Mouse (Mus musculus): ENCODE results near the gene Ifi35.
"Not testable (repeated sequence)": the region's sequence is repeated elsewhere in the genome, so short reads cannot be mapped to it uniquely, and the experiment has no call there.

Gene Ifi35

GRCm38 (mm10) chr11:101448899-101449298 is 692 bp downstream of the Ifi35 start:
- DNase-seq: no peak

DNA sequence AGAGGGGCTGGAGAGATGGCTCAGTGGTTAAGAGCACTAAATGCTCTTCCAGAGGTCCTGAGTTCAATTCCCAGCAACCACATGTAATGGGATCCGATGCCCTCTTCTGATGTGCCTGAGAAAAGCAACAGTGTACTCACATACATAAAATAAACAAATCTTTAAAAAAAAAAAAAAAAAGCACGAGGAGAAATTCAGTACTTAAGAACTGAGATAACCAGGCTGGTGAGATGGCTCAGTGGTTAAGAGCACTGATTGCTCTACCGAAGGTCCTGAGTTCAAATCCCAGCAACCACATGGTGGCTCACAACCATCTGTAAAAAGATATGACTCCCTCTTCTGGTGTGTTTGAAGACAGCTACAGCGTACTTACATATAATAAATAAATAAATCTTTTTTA is 1.4 kb downstream of the Ifi35 start:
- not testable (repeated sequence) for DNase-seq

DNA sequence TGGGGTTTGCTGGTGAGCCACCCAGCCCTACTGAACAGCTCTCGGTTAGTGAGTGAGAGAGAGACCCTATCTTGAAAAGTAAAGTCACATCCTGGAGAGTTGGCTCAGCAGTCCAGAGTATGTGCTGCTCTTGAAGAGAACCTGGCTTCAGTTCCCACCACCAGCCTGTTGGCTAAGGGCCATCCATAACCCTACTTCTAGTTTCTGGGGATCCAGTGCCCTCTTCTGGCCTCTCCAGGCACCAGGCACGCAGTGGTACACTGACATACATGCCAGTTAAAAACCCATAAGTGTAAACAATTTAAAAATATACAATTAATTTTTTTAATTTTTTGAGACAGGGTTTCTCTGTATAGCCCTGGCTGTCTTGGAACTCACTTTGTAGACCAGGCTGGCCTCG is 2.2 kb downstream of the Ifi35 start:
- no peak for DNase-seq

DNA sequence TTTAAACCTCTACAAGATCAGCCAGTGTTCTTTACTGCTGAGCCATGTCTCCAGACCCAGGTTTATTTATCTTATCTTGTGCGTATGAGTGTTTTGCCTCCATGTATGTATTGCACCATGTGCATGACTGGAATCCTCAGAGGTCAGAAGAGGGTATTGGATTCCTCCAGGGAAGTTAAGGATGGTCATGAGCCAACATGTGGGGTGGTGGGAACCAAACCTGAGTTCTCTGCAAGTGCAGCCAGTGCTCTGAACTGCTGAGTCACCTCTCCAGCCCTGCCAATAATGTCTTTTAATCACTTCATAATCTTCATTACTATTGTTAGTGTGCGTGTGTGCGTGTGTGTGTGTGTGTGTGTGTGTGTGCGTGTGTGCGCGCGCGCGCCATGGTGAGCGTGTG is 3.3 kb downstream of the Ifi35 start:
- no peak for DNase-seq

- no peak for DNase-seq
These were observed 4.0 kb downstream of the Ifi35 start for GRCm38 (mm10) chr11:101452093-101452774.

- DNase-seq: no peak
These were observed 6.5 kb downstream of the Ifi35 start for GRCm38 (mm10) chr11:101454702-101455101.

DNA sequence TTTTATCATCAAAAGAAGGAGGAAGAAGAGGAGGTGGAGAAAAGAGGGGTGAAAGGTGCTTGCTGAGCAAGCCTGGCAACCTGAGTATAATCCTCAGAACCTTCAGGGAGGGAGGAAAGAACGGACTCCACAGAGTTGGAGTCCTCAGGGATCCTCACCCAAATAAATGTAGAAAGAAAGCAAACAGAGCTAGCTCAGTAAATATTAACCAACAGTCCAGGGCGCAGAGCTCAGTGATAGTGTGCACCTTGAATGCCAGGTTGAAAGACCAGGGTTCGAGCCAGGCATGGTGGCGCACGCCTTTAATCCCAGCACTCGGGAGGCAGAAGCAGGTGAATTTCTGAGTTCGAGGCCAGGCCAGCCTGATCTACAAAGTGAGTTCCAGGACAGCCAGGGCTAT is 7.4 kb downstream of the Ifi35 start:
- DNase-seq: no peak

DNA sequence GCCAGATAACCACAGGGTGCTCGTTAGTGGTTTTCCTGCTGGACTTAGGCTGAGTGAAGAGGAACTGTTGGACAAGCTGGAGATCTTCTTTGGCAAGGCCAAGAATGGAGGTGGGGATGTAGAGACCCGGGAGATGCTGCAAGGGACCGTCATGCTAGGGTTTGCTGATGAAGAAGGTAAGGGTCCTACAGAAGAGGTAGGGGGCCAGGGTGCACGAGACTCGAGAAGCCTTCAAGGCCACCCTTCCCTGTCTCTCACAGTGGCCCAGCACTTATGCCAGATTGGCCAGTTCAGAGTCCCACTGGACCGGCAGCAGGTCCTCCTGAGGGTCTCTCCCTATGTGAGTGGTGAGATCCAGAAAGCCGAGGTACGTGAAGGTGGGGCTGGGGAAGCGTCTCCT is 9.4 kb downstream of the Ifi35 start:
- no peak for DNase-seq

DNA sequence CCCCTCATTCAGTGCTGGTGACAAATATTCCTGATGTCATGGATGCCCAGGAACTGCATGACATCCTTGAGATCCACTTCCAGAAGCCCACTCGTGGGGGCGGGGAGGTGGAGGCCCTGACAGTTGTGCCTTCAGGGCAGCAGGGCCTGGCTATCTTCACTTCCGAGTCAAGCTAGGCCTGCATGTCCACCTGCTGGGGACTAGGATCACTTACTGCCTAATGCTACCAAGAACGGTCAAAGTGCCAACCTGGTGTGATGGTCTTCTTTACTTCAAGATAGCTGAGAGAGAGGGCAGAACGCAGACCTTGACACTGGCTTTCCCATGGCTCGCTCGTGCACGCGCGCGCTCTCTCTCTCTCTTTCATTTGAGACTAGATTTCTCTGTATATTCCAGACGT is 10.0 kb downstream of the Ifi35 start:
- DNase-seq: no peak

DNA sequence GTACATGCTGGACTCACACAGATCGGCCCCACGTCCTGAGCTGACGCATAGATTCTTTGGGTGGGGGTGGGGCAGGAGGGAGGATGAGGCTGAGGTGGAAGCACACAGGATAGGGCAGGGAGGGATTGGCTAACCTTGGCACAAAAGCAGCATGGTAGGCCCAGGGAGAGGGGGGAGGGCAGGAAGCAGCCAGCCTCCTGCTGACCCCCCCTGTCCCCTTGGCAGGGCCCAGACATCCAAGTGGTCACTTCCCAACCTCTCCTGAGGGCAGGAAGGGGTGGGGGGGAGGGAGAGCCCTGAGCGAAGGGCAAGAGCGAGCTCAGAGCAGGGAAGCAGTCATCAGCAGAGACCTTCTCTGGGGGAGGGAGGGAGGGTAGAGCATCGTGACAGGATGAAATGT is 11.5 kb downstream of the Ifi35 start:
- no peak for DNase-seq

DNA sequence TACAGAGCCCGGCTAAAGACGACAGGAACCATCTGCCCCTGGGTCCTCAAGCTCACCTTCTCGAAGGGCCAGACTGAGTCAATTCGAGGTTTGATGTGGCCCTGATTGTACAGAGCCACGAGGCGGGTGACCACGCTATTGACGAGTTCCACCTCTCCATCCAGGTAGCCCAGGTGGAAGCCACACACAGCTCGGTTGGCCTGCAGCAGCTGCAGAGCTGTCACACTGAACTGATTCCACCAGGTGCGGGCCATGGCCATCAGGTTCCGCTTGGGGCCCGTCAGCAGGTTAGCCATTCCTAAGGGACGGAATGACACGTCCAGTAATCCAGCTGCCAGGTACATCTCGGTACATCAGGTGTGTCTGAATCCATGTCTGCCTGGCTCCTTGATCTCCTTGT is 12.1 kb downstream of the Ifi35 start:
- no peak for DNase-seq

DNA sequence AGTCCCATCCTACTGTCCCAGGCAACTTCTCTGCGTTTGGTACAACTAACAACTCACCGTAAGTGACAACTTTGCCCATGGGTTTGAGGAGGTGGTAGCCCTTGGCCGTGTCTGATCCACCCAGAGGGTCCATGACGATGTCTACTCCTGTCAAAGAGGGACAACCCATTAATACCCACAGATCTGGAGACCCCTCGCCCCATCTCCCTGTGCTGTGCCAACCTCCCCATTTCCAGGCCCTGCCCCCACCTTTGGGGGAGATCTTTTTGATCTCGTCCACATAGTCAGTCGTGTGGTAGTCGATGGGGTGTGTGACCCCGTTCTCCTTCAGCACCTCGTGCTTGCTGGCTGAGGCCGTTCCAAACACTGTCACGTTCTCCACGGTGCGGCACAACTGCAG is 13.9 kb downstream of the Ifi35 start:
- no peak for DNase-seq

DNA sequence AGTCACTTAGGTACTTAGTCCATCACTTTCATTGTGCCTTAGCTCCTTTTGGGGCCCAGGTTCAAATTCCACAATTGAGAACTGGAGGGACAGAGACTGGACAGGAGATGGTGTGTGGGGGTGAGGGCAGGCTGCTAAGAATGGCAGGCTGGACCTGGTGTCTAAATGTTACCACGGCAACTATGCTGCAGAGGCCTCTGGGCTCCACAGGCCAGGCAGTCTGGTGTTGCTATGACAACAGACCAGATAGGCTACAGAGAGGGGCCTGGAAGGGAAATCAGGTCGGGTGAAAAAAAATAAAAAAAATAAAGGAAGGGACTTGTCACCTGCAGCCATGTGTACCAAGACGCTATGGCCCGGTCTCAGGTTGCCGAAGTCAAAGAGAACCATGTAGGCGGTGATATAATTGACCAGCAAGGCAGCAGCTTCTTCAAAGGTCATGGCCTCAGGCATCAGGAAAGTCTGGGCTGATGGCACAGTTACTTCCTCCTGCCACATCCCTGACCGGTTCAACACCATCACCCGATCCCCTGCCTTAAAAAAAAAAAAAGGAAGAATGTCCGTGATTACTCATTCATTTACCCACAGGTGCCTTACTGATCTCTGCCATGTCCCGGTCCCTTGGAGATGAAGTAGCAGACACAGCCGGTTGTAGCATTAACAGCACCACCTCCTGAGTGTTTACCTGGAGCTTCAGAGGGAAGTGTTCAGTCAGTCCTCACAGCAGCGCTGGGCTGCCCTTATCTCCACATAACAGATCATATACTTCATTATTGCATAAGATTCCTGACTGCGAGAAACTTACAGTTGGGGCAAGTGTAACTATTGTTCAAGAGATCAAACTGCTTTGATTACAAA is 14.6 kb downstream of the Ifi35 start:
- no peak for DNase-seq

DNA sequence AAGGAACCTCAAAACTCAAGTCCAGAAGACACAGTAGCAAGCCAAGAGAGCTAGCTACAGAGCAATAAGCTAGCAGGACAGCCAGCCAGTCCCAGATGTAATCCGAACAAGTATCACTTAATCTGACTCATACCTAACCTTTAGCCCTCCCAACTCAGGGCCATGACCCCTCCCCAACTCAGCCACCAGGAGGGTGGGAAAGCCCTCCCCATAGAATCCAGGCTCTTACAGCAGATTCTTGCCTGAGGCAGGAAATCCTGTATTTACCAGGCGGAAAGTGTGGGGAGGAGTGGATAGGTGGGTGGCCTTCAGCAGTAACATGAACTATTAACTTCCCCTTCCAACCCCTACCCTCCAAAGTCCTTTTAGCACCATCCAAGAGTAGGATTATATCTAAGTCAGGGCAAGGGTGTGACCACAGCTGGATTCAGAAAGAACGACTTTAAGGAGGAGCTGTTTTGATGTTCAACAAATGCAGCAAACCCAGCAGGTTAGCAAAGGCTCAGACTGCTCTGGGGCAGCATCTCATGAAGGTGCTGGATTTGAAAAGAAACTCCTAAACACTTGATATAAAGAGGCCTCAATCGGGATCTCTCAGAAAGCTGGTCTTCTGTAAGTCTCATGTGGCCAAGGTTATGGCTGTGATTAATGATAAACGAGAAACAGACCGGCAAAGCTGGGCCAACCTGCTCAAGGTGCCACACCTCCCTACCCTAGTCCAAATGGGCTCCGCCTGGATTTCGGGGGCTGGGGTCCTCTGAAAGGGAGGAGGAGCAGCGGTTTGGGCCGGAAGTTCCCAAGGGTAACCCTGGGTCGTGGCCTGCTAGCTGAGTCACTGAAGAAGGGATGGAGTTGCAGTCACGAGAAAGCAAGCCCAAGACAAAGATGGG is 16.2 kb downstream of the Ifi35 start, which contains the start of gene Rnd2:
Rnd2 (plus strand) TSS at position 789 of the 890 bp plus-strand sequence.
- peak; percentile 59 for DNase-seq

- DNase-seq: peak; percentile 74
These were observed 17.1 kb downstream of the Ifi35 start for GRCm38 (mm10) chr11:101465101-101465868.

GRCm38 (mm10) chr11:101465869-101466551 is 17.8 kb downstream of the Ifi35 start, which contains the start of gene Vat1:
TSS of gene Vat1 (minus strand) at chr11:101466230.
- peak; percentile 75 for DNase-seq

DNA sequence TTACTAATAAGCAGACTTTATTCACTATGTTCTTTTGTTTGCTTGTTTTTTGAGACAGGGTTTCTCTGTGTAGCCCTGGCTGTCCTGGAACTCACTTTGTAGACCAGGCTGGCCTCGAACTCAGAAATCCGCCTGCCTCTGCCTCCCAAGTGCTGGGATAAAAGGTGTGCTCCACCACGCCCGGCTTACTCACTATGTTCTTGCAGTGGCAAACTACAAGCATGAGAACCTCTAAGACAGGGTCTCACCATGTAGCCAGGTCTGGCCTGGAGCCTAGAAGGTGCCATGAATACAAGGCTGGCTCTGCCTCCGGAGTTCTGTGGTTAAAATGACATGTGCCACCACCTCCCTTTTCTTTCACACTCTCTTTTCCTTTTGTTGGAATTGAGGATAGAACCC is 18.3 kb downstream of the Ifi35 start:
- DNase-seq: not testable (repeated sequence)

DNA sequence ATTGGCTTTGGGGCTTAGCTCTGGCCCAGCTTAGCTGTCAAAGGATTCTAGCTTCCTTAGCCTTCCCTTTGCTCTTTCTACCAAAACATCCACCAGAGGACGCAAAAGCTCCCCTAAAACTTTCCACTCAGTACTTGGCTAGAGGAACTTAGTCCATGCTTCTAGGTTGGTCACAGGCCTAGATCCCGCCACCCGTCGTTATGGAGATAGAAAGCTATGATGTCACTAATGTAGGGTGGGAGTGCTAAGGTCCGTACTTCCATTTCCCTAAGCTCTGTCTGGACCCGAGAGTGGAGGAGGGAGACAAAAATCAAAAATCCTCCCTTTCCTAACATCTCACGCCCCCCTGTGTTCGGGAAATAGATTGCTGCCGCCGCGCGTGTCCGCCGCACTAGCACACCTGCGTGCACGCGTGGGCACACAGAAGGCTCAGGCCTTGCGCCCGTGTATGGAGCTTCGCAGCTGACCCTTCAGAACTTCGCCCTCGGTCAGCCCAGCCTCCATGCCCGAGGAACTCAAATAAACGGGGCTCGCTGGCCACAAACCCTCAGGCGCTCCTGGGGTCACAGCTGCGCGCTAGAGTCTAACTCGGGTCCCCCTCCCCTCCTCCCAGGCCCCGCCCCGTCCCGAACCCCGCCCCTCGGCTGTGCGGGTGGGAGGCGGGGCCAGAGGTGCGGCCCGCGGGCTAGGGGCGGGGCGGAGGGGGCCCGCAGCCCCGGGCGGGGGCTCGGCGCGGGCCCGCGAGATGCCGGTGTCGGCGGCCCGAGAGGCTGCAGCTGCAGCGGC is 19.5 kb downstream of the Ifi35 start:
- DNase-seq: peak; percentile 70

- no peak for DNase-seq
These were observed 20.1 kb downstream of the Ifi35 start for GRCm38 (mm10) chr11:101468263-101468688.

- no peak for DNase-seq
These were observed 20.5 kb downstream of the Ifi35 start for GRCm38 (mm10) chr11:101468731-101469130.

DNA sequence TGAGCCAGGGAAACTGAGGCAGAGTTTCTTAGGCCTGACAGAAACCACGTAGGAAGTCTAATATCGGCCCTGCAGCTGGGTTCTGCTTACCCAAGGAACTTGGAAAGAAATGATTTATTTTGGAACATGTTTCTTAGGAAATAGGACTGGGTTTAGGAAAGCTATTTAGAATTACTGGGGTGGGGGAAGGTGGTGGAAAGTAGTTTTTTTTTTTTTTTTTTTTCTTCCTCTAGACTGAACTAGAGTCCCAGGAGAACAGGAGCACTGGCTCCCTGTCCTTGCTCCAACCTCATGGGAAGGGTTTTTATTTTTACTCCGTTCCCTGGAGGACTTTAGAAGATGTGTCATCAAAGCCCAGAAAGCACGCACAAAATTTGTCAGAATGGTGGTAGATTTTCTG is 20.9 kb downstream of the Ifi35 start:
- no peak for DNase-seq

Data from lung, postnatal 14 days (tissue).